Mouse (Mus musculus) liver, embryonic 14.5 days (tissue): ENCODE measurements around the gene Ssu2.

Source experiments
- CTCF ChIP-seq: IDR thresholded peaks from 2 replicates; pipeline ENCODE4 v1.5.1; 2016; ENCODE audit warnings: antibody characterized with exemption, low read depth, control low read depth
- EP300 ChIP-seq: IDR thresholded peaks from 2 replicates; pipeline ENCODE4 v1.6.1; 2016; ENCODE audit warnings: antibody characterized with exemption, low read depth

DNA sequence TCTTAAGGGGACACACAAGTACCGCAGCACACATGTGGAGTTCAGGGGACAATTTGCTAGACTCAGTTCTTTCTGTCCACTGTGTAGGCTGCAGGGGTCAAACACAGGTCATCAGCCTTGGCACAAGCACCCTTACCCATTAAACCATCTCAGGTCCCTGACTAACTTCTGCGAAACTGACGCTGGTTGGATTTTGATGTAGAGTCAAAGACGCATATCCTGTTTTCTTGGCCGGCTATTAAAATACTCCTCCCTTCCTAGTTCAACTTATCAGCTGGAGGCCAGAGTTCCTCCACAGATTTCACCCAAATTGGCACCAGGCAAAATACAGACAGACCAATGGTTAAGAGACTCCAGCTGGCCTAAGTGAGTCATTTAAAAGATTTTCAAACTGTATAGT is 60.0 kb downstream of the Ssu2 start:
- no peak for TF ChIP-seq CTCF
- no peak for TF ChIP-seq EP300
